Mouse (Mus musculus): ENCODE data around the gene Zmynd10. TPM values are rescaled to one million over a fixed set of nuclear protein-coding genes. Genes with fewer than 3 reads are reported as not detected.

Zmynd10 gene
- 0.22 and 0.35 TPM in 2 replicates for polyA plus RNA-seq (2016; fragmentation: Nextera tagmentation; extraction: Ambion mirVana)

DNA sequence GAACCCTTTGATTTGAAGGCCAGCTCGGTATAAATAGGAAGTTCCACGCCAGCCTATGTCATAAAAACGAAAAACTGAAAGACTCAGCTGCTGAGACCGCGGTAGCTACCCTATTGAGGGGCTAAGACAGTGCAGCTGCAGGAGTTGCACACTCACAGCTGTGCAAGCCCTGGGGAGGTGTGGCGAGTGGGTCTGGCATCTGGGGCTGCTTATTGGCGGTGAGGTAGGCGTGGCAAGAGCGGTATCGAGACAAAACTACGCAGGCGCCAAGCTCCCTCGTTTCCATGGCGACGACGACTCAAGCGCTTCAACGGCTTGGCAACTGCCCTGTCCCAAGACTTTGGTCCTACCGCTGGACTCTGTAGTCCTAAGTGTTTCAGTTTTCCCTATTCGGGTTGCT, at the start of gene Zmynd10:
Gene Zmynd10 (plus strand): TSS at position 273 of the 400 bp plus-strand sequence.
- Histone ChIP-seq H3K9me3 (replicated peaks) (no peaks in the 10 kb centered on the region), H3K4me1 (replicated peaks) (peaks cover 37% of the 10 kb centered on the region), H3K9ac (no peak within 1 kb of the TSS; the same call in 1 of the 2 replicates), H3K27ac (ENCODE audit: poor library complexity, severe bottlenecking) (no peak within 1 kb of the TSS), H3K27me3 (replicated peaks) (peaks cover 31% of the 10 kb centered on the region), H3K36me3 (peaks cover 21% of the 10 kb centered on the region), H3K4me2 (peak within 1 kb of the TSS; percentile 49), H3K4me3 (peak within 1 kb of the TSS; percentile 2; the same call in 1 of the 2 replicates)
- peak; percentile 67 for ATAC-seq (ENCODE audit: insufficient number of reproducible peaks, low FRiP score)
- WGBS = 5% methylated on average over 20 of the region's 20 CpGs

DNA sequence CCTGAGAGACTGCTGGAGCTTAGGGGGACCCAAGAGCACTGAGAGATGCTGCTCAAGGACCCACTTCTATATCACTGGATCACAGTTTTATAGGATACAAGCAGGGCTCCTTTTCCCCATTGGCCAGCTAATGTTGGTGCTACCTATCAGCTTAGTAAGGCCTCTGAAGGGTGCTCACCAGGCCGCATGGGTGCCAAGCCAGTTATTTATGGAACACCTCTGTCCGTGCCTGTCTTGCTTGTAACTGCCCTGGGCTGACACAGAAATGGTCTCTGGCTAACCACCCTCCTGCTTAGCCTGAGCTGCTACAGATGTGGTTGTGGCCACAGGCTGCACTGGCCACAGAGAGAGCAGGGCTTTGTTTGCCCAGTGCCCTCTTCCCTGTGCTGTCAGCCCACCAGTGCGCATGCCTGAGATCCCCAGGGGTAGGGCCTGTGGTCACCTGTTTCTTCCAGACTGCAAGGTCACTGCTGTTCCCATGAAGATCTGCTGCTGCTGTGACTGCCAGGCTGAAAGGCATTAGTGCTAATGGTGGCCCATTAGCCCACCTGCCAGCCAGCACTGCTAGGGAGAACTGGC, 46.3 kb upstream of the Zmynd10 start:
- H3K4me3 ChIP-seq = no peak overlapping the region
- H3K4me1 ChIP-seq (replicated peaks) = peaks cover 27% of the 10 kb centered on the region
- no peak overlapping the region for H3K27ac ChIP-seq (ENCODE audit: poor library complexity, severe bottlenecking)
- no peak overlapping the region for H3K4me2 ChIP-seq
- H3K36me3 ChIP-seq = no peaks in the 10 kb centered on the region
- H3K9ac ChIP-seq = no peak overlapping the region; the same call in 1 of the 2 replicates
- H3K27me3 ChIP-seq (replicated peaks) = 0 out of 2 replicates have a peak, but pooled peaks cover 2% of the 10 kb centered on the region
- no peaks in the 10 kb centered on the region for H3K9me3 ChIP-seq (replicated peaks)
- whole genome bisulfite sequencing = 66% methylated on average over 3 of the region's 3 CpGs
- no peak for ATAC-seq (ENCODE audit: insufficient number of reproducible peaks, low FRiP score)

DNA sequence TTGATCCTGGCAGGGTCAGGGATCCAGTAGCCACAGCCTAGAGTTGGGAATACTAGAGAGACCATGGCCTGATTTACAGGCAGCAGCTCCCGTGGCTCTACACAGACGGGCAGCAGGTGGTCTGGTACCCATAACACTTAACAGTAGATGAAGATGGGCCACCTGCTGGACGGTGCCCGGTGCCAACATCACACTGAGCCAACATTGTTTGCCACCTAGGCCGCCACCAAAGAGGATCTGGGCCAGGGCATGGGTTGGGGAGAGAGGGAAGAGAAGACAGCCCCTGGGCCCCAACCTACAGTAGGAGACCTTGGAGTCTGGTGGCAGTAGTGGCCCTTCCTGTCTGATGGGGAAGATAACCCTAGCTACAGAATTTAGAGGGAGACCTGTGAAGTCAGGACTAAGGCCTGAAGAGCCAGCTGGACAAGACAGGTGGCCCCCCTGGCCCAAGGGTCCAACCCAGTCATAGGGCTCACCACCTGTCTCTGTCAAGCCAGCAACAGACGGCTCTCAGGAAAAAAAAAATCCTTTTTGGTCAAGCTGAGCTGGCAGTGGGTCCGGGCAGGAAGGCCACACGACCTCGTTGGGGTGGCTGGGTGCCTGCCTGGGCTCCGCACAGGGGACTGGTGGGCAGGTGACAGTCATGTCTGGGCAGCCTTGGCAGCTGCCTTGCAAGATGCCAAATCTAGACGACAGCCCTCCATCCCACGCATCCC, 44.8 kb upstream of the Zmynd10 start:
- Histone ChIP-seq H3K9ac (no peak overlapping the region), H3K27me3 (replicated peaks) (0 out of 2 replicates have a peak, but pooled peaks cover 6% of the 10 kb centered on the region), H3K4me3 (no peak overlapping the region), H3K4me1 (replicated peaks) (peaks cover 29% of the 10 kb centered on the region), H3K9me3 (replicated peaks) (no peaks in the 10 kb centered on the region), H3K4me2 (no peak overlapping the region), H3K36me3 (no peaks in the 10 kb centered on the region), H3K27ac (ENCODE audit: poor library complexity, severe bottlenecking) (no peak overlapping the region)
- 85% methylated on average over 12 of the region's 12 CpGs for WGBS
- ATAC-seq (ENCODE audit: insufficient number of reproducible peaks, low FRiP score) = no peak

DNA sequence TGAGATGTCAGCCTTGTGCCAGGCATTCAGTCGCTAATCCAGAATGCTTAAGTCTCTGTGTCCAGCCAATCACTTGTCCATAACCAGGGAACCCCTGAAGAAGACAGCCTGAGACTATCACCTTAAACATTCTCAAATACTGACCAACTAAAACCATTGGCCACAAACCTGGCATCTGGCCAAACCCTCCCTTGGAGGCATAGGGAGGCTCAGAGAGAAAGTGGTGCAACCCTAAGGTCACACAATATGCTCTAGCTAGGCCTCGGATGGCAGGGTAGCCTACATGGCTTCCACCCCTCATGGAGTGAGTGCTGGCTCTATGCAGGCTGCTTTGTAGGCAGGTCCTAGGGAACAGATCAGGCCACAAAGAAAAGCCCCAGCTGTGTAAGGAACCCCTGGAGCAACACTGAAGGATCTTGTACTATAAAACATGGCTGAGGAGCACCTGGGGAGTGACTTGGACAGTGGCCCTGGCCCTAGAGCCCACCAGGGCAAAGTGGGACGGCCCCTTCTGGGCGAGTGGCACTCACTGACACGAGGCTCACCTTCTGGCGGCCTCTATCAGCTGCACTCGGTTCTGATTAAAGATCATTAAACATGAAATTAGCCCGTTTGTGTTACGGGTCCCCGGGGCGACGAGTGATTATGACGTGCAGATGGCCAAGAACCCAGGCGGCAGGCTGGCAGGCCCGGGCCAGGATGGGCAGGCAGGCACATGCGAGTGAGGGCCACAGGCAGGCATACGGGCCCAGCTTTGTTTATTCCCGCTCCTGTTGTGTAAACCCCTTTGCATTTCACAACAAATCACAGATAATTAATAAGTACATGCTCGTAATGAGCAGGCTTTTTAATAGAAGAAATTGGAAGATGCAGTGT, 42.2 kb upstream of the Zmynd10 start:
- Histone ChIP-seq H3K9ac (no peak overlapping the region), H3K4me1 (replicated peaks) (peaks cover 44% of the 10 kb centered on the region), H3K27ac (ENCODE audit: poor library complexity, severe bottlenecking) (no peak overlapping the region), H3K9me3 (replicated peaks) (no peaks in the 10 kb centered on the region), H3K27me3 (replicated peaks) (peaks cover 15% of the 10 kb centered on the region), H3K4me2 (no peak overlapping the region), H3K4me3 (no peak overlapping the region), H3K36me3 (no peaks in the 10 kb centered on the region)
- no peak for ATAC-seq (ENCODE audit: insufficient number of reproducible peaks, low FRiP score)
- 80% methylated on average over 19 of the region's 19 CpGs for WGBS

GRCm38 (mm10) chr9:107508266-107508665, 38.8 kb upstream of the Zmynd10 start:
- no peaks in the 10 kb centered on the region for H3K9me3 ChIP-seq (replicated peaks)
- ATAC-seq (ENCODE audit: insufficient number of reproducible peaks, low FRiP score) = no peak
- no peak overlapping the region for H3K27ac ChIP-seq (ENCODE audit: poor library complexity, severe bottlenecking)
- H3K4me3 ChIP-seq = no peak overlapping the region
- H3K4me2 ChIP-seq = no peak overlapping the region
- peaks cover 45% of the 10 kb centered on the region for H3K4me1 ChIP-seq (replicated peaks)
- H3K36me3 ChIP-seq = no peaks in the 10 kb centered on the region
- 59% methylated on average over 10 of the region's 10 CpGs for WGBS
- no peak overlapping the region for H3K9ac ChIP-seq
- peaks cover 24% of the 10 kb centered on the region for H3K27me3 ChIP-seq (replicated peaks)

GRCm38 (mm10) chr9:107510384-107511100, 36.6 kb upstream of the Zmynd10 start:
- WGBS = 80% methylated on average over 14 of the region's 14 CpGs
- H3K9ac ChIP-seq = no peak overlapping the region
- no peak overlapping the region for H3K27ac ChIP-seq (ENCODE audit: poor library complexity, severe bottlenecking)
- peaks cover 34% of the 10 kb centered on the region for H3K4me1 ChIP-seq (replicated peaks)
- no peaks in the 10 kb centered on the region for H3K36me3 ChIP-seq
- no peak overlapping the region for H3K4me2 ChIP-seq
- no peak for ATAC-seq (ENCODE audit: insufficient number of reproducible peaks, low FRiP score)
- H3K4me3 ChIP-seq = no peak overlapping the region
- H3K27me3 ChIP-seq (replicated peaks) = peaks cover 24% of the 10 kb centered on the region
- no peaks in the 10 kb centered on the region for H3K9me3 ChIP-seq (replicated peaks)

- Histone ChIP-seq H3K4me2 (no peak overlapping the region), H3K27ac (ENCODE audit: poor library complexity, severe bottlenecking) (no peak overlapping the region), H3K36me3 (no peaks in the 10 kb centered on the region), H3K4me1 (replicated peaks) (peaks cover 34% of the 10 kb centered on the region), H3K9ac (no peak overlapping the region), H3K4me3 (no peak overlapping the region), H3K27me3 (replicated peaks) (peaks cover 18% of the 10 kb centered on the region), H3K9me3 (replicated peaks) (no peaks in the 10 kb centered on the region)
- ATAC-seq (ENCODE audit: insufficient number of reproducible peaks, low FRiP score) = no peak
- WGBS = 51% methylated on average over 8 of the region's 8 CpGs
Measured at GRCm38 (mm10) chr9:107511436-107511835, 35.7 kb upstream of the Zmynd10 start.

DNA sequence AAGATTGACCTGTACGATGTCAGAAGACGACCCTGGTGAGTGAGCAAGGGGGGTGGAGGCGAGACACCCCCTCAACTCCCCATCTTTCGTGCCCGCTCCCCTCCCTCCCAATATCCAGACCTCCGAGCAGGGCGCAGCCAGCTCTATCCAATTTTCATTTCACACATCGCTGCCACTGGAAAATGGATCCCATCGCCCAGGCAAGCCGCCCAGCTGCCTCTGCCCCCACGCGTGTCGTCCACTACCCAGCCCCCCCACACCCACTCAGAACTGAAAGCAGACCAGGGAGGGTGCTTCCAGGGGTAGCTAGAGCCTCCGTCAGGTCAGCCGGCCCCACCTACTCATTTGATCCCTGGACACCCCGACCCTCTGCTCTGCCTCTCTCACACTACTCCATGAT, 34.8 kb upstream of the Zmynd10 start:
- Histone ChIP-seq H3K4me3 (no peak overlapping the region), H3K4me1 (replicated peaks) (peaks cover 38% of the 10 kb centered on the region), H3K27ac (ENCODE audit: poor library complexity, severe bottlenecking) (no peak overlapping the region), H3K27me3 (replicated peaks) (peaks cover 18% of the 10 kb centered on the region), H3K9ac (no peak overlapping the region), H3K36me3 (no peaks in the 10 kb centered on the region), H3K9me3 (replicated peaks) (no peaks in the 10 kb centered on the region), H3K4me2 (no peak overlapping the region)
- ATAC-seq (ENCODE audit: insufficient number of reproducible peaks, low FRiP score) = no peak
- 86% methylated on average over 16 of the region's 16 CpGs for WGBS

DNA sequence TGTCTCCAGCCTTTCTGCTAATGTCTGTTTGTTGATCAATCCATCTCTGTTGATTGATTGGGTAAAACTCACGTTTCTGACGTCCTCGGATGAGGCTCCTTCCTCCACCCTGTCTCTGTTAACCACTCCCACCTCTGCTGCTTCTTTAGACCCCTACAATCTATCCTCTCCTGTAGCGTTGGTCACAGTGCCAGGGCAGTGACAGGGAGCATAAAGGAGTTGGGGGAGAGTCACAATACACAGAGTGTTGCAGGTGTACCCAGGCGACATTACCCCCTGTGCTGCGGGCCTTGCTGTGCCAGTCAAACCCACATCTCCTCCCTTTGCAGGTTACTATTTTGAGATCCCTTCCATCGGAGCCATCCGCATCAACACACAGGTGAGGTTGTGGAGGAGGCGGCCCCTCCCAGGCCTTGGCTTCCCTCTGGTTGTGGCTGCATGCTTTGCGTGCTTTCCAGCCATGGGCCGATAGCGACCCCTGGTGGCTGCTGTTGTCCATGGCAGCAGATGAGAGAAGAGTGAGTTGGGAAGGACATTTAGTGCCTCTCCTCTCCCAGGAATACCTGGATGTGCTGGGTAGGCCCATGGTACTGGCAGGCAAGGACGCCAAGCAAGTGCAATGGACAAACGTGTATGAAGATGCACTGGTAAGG, 32.7 kb upstream of the Zmynd10 start:
- 19% methylated on average over 14 of the region's 14 CpGs for WGBS
- Histone ChIP-seq H3K4me1 (replicated peaks) (peaks cover 24% of the 10 kb centered on the region), H3K27me3 (replicated peaks) (peaks cover 14% of the 10 kb centered on the region; the same call in 1 of the 2 replicates), H3K4me3 (no peak overlapping the region), H3K9ac (no peak overlapping the region), H3K9me3 (replicated peaks) (no peaks in the 10 kb centered on the region), H3K4me2 (no peak overlapping the region), H3K36me3 (no peaks in the 10 kb centered on the region), H3K27ac (ENCODE audit: poor library complexity, severe bottlenecking) (no peak overlapping the region)
- no peak; the same call in 1 of the 2 replicates for ATAC-seq (ENCODE audit: insufficient number of reproducible peaks, low FRiP score)

GRCm38 (mm10) chr9:107520331-107520730, 26.8 kb upstream of the Zmynd10 start:
- H3K4me2 ChIP-seq = no peak overlapping the region
- H3K36me3 ChIP-seq = peaks cover 4% of the 10 kb centered on the region; the same call in 1 of the 2 replicates
- no peak overlapping the region for H3K9ac ChIP-seq
- WGBS = 60% methylated on average over 6 of the region's 6 CpGs
- H3K4me3 ChIP-seq = no peak overlapping the region
- H3K27ac ChIP-seq (ENCODE audit: poor library complexity, severe bottlenecking) = no peak overlapping the region
- H3K9me3 ChIP-seq (replicated peaks) = no peaks in the 10 kb centered on the region
- ATAC-seq (ENCODE audit: insufficient number of reproducible peaks, low FRiP score) = no peak
- peaks cover 14% of the 10 kb centered on the region for H3K27me3 ChIP-seq (replicated peaks)
- H3K4me1 ChIP-seq (replicated peaks) = peaks cover 30% of the 10 kb centered on the region
